Mouse (Mus musculus) midbrain, embryonic 12.5 days (tissue): ENCODE data around the gene Hlcs. TPM values are rescaled to one million over a fixed set of nuclear protein-coding genes. Genes with fewer than 3 reads are reported as not detected.

Source experiments
- ATAC-seq: fragments of 200-750 bp; cut with Nextera tagmentation; 2 replicates; pipeline ENCODE4 v1.8.0; 2017; ENCODE audit warnings: low read depth, moderate TSS enrichment, moderate library complexity; ENCODE audit not compliant: low FRiP score
- H3K27ac ChIP-seq: fragments of 300-500 bp; sonication (generic); replicated peaks from 2 replicates; pipeline ENCODE4 v1.5.1; 2016; ENCODE audit warnings: mild to moderate bottlenecking
- H3K27me3 ChIP-seq: fragments of 300-500 bp; sonication (generic); 2 replicates; pipeline ENCODE4 v1.6.1; 2016; ENCODE audit warnings: mild to moderate bottlenecking
- H3K36me3 ChIP-seq: fragments of 300-500 bp; sonication (generic); 2 replicates; pipeline ENCODE4 v1.6.1; 2016
- H3K4me1 ChIP-seq: fragments of 300-500 bp; sonication (generic); 2 replicates; pipeline ENCODE4 v1.6.1; 2016
- H3K4me2 ChIP-seq: fragments of 300-500 bp; sonication (generic); replicated peaks from 2 replicates; pipeline ENCODE4 v1.6.1; 2016; ENCODE audit warnings: mild to moderate bottlenecking, moderate library complexity
- H3K4me3 ChIP-seq: fragments of 300-500 bp; sonication (generic); 2 replicates; pipeline ENCODE4 v1.5.1; 2016; ENCODE audit warnings: mild to moderate bottlenecking
- H3K9ac ChIP-seq: fragments of 300-500 bp; sonication (generic); replicated peaks from 2 replicates; pipeline ENCODE4 v1.6.1; 2016; ENCODE audit warnings: mild to moderate bottlenecking, moderate library complexity
- H3K9me3 ChIP-seq: fragments of 300-500 bp; sonication (generic); 2 replicates; pipeline ENCODE4 v1.6.1; 2016; ENCODE audit warnings: mild to moderate bottlenecking
- WGBS: fragments of 180-500 bp; shearing (Covaris S2); methylation state at CpG from one replicate; pipeline ENCODE4 v1.1.7; 2016; 5-methylcytosine and 5-hydroxymethylcytosine counted together
- polyA plus RNA-seq: library from polyadenylated mRNA; unstranded; fragments of >200 nt; fragmentation: Nextera tagmentation; extraction: Ambion mirVana; gene quantifications from 2 replicates; pipeline ENCODE4 v1.2.1, GENCODE M21; 2016

Hlcs gene
- polyA plus RNA-seq, 1 experiment from 2014 or later, result 13.3 TPM

GRCm38 (mm10) chr16:94178441-94179220 is 134.7 kb downstream of the Hlcs start:
- Histone ChIP-seq H3K27ac (peak overlapping the region; percentile 63), H3K4me1 (peaks cover 45% of the 10 kb centered on the region), H3K27me3 (peaks cover 84% of the 10 kb centered on the region), H3K36me3 (no peaks in the 10 kb centered on the region), H3K4me2 (peak overlapping the region; percentile 41), H3K9ac (no peak overlapping the region), H3K9me3 (no peaks in the 10 kb centered on the region), H3K4me3 (no peak overlapping the region)
- WGBS, result 10% methylated on average over 16 of the region's 16 CpGs
- ATAC-seq, result peak; percentile 27

- Histone ChIP-seq H3K27ac (no peak overlapping the region), H3K4me1 (peaks cover 45% of the 10 kb centered on the region), H3K9ac (no peak overlapping the region), H3K4me2 (no peak overlapping the region), H3K9me3 (no peaks in the 10 kb centered on the region), H3K36me3 (no peaks in the 10 kb centered on the region), H3K27me3 (peaks cover 84% of the 10 kb centered on the region), H3K4me3 (no peak overlapping the region)
- WGBS, result 76% methylated on average over 21 of the region's 21 CpGs
- ATAC-seq, result no peak
Observed at GRCm38 (mm10) chr16:94176997-94177857, 136.1 kb downstream of the Hlcs start.

GRCm38 (mm10) chr16:94175366-94175986 is 137.9 kb downstream of the Hlcs start:
- peaks cover 37% of the 10 kb centered on the region for H3K4me1 ChIP-seq
- ATAC-seq, result no peak
- H3K27me3 ChIP-seq, result peaks cover 83% of the 10 kb centered on the region
- no peaks in the 10 kb centered on the region for H3K9me3 ChIP-seq
- no peak overlapping the region for H3K4me3 ChIP-seq
- no peak overlapping the region for H3K27ac ChIP-seq
- no peak overlapping the region for H3K4me2 ChIP-seq
- 83% methylated on average over 7 of the region's 7 CpGs for WGBS
- H3K36me3 ChIP-seq, result no peaks in the 10 kb centered on the region
- no peak overlapping the region for H3K9ac ChIP-seq

- no peak for ATAC-seq
- WGBS, result 88% methylated on average over 1 of the region's 1 CpGs
- H3K27me3 ChIP-seq, result peaks cover 93% of the 10 kb centered on the region
Observed at GRCm38 (mm10) chr16:94173361-94173760, 140.0 kb downstream of the Hlcs start.

GRCm38 (mm10) chr16:94170218-94170617 is 143.2 kb downstream of the Hlcs start:
- Histone ChIP-seq H3K27me3 (peaks cover 95% of the 10 kb centered on the region), H3K4me1 (peaks cover 11% of the 10 kb centered on the region), H3K9ac (no peak overlapping the region), H3K9me3 (no peaks in the 10 kb centered on the region), H3K27ac (no peak overlapping the region), H3K4me2 (peak overlapping the region; percentile 16; the same call in 1 of the 2 replicates), H3K36me3 (no peaks in the 10 kb centered on the region), H3K4me3 (no peak overlapping the region)
- 12% methylated on average over 4 of the region's 4 CpGs for WGBS
- peak; percentile 86 for ATAC-seq

More at GRCm38 (mm10) chr16:94173361-94173760, 140.0 kb downstream of the Hlcs start:
- peaks cover 23% of the 10 kb centered on the region for H3K4me1 ChIP-seq
- H3K36me3 ChIP-seq, result no peaks in the 10 kb centered on the region
- H3K4me3 ChIP-seq, result no peak overlapping the region
- no peak overlapping the region for H3K4me2 ChIP-seq
- no peaks in the 10 kb centered on the region for H3K9me3 ChIP-seq
- no peak overlapping the region for H3K27ac ChIP-seq
- H3K9ac ChIP-seq, result no peak overlapping the region

- H3K9me3 ChIP-seq, result no peaks in the 10 kb centered on the region
- no peak overlapping the region for H3K4me3 ChIP-seq
- no peaks in the 10 kb centered on the region for H3K36me3 ChIP-seq
- no peak overlapping the region for H3K4me2 ChIP-seq
- H3K27ac ChIP-seq, result no peak overlapping the region
- 87% methylated on average over 16 of the region's 16 CpGs for WGBS
- H3K9ac ChIP-seq, result no peak overlapping the region
- H3K27me3 ChIP-seq, result peaks cover 95% of the 10 kb centered on the region
- no peak for ATAC-seq
- H3K4me1 ChIP-seq, result peaks cover 24% of the 10 kb centered on the region
Observed at GRCm38 (mm10) chr16:94168655-94169545, 144.5 kb downstream of the Hlcs start.

- Histone ChIP-seq H3K4me1 (peaks cover 24% of the 10 kb centered on the region), H3K4me3 (no peak overlapping the region), H3K36me3 (no peaks in the 10 kb centered on the region), H3K9ac (no peak overlapping the region), H3K27me3 (peaks cover 92% of the 10 kb centered on the region), H3K27ac (peak overlapping the region; percentile 8; the same call in 1 of the 2 replicates), H3K9me3 (no peaks in the 10 kb centered on the region), H3K4me2 (no peak overlapping the region)
- WGBS, result 19% methylated on average over 5 of the region's 5 CpGs
- ATAC-seq, result no peak
Observed at GRCm38 (mm10) chr16:94164978-94165377, 148.4 kb downstream of the Hlcs start.

GRCm38 (mm10) chr16:94164236-94164635 is 149.1 kb downstream of the Hlcs start:
- 0 out of 2 replicates have a peak overlapping the region, but pooled peaks have one; percentile 8 for H3K27ac ChIP-seq

GRCm38 (mm10) chr16:94163051-94163450 is 150.3 kb downstream of the Hlcs start:
- 90% methylated on average over 11 of the region's 11 CpGs for WGBS
- peaks cover 22% of the 10 kb centered on the region for H3K4me1 ChIP-seq
- H3K4me2 ChIP-seq, result no peak overlapping the region
- H3K9ac ChIP-seq, result no peak overlapping the region
- H3K27ac ChIP-seq, result no peak overlapping the region
- H3K27me3 ChIP-seq, result peaks cover 90% of the 10 kb centered on the region
- H3K4me3 ChIP-seq, result no peak overlapping the region
- no peaks in the 10 kb centered on the region for H3K9me3 ChIP-seq
- no peak for ATAC-seq
- H3K36me3 ChIP-seq, result no peaks in the 10 kb centered on the region

More at GRCm38 (mm10) chr16:94164236-94164635, 149.1 kb downstream of the Hlcs start:
- Histone ChIP-seq H3K36me3 (no peaks in the 10 kb centered on the region), H3K9me3 (no peaks in the 10 kb centered on the region), H3K27me3 (peaks cover 93% of the 10 kb centered on the region), H3K4me1 (peaks cover 22% of the 10 kb centered on the region), H3K4me2 (no peak overlapping the region), H3K4me3 (no peak overlapping the region), H3K9ac (no peak overlapping the region)
- WGBS, result 14% methylated on average over 7 of the region's 7 CpGs
- peak; percentile 44; the same call in 1 of the 2 replicates for ATAC-seq

GRCm38 (mm10) chr16:94162000-94162399 is 151.4 kb downstream of the Hlcs start:
- Histone ChIP-seq H3K27me3 (peaks cover 79% of the 10 kb centered on the region), H3K4me2 (no peak overlapping the region), H3K9me3 (no peaks in the 10 kb centered on the region), H3K36me3 (no peaks in the 10 kb centered on the region), H3K4me3 (no peak overlapping the region), H3K4me1 (peaks cover 22% of the 10 kb centered on the region), H3K27ac (no peak overlapping the region), H3K9ac (no peak overlapping the region)
- no peak for ATAC-seq
- 45% methylated on average over 6 of the region's 6 CpGs for WGBS

GRCm38 (mm10) chr16:94157819-94158218 is 155.6 kb downstream of the Hlcs start:
- WGBS, result 81% methylated on average over 8 of the region's 8 CpGs
- peaks cover 80% of the 10 kb centered on the region for H3K27me3 ChIP-seq

More at GRCm38 (mm10) chr16:94157819-94158218, 155.6 kb downstream of the Hlcs start:
- Histone ChIP-seq H3K4me2 (no peak overlapping the region), H3K36me3 (no peaks in the 10 kb centered on the region), H3K27ac (no peak overlapping the region), H3K9ac (no peak overlapping the region), H3K4me3 (no peak overlapping the region), H3K4me1 (peaks cover 20% of the 10 kb centered on the region), H3K9me3 (no peaks in the 10 kb centered on the region)
- ATAC-seq, result no peak
